Mouse (Mus musculus): ENCODE measurements around the gene Prpf8.

GRCm38 (mm10) chr11:75455041-75455736 is 31.4 kb upstream of the Prpf8 start:
- TF ChIP-seq CTCF (IDR thresholded peaks at IDR 0.05; ENCODE audit: borderline replicate concordance, control insufficient read depth, extremely low read depth, insufficient read depth, low read length, poor library complexity): no peak
- no peak for TF ChIP-seq POLR2A (IDR thresholded peaks at IDR 0.05; ENCODE audit: control insufficient read depth, extremely low read depth, insufficient read depth, low read length, poor library complexity)

All from thymus, adult 2 months (tissue).